35 mouse cellular contexts compared by ENCODE assay signal in the genomic region with DNA sequence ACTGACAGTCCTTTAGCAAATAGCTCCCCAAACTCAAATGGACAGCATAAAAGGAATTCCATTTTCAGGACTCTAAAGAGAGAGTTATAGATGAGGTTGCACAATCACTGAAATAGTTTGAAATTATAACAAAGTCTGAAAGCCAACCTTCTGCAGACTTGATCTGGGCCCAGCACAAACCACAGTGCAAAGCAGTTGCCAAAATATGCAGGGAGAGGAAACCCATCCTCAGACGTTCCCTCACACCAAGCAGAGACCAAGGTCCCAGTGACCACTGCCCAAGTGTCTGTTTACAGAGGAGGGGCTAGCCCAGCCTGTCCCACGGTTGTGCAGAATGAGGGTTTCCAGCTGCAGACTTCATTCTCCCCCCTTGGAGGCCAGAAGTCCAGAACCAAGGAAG. TPM values are rescaled to one million over a fixed set of nuclear protein-coding genes. Genes with fewer than 3 reads are reported as not detected.
DNase-seq lines count a peak whose midpoint lies in the region; ATAC-seq and TF ChIP-seq lines count a peak whose summit lies in the region.
"Had no signal": no experiment of that assay in that cellular context is flagged by ENCODE, and none has a peak within 500 bp of the region (broad histone marks: within the 10 kb centered on the region; RNA-seq: fewer than 3 reads in every experiment).

No protein-coding gene starts in this region.

- H3K9me3 ChIP-seq in embryonic facial prominence, embryonic 14.5 days (ENCODE audit: control insufficient read depth, low read length): no peaks in the 10 kb centered on the region
- no peaks in the 10 kb centered on the region for H3K9me3 ChIP-seq in embryonic facial prominence, embryonic 10.5 days
- no peaks in the 10 kb centered on the region for H3K9me3 ChIP-seq in lung, embryonic 16.5 days (ENCODE audit: control insufficient read depth, low read length)
- H3K9me3 ChIP-seq: hindbrain, embryonic 10.5 days; hindbrain, embryonic 15.5 days; limb, embryonic 13.5 days; midbrain, embryonic 10.5 days; midbrain, embryonic 15.5 days had no signal

- no peak for TF ChIP-seq POLR2A in myocyte (IDR thresholded peaks at IDR 0.05; ENCODE audit: insufficient read length, low read depth)

- 0 out of 2 replicates have a peak overlapping the region, but pooled peaks have one; percentile 0 for H3K27ac ChIP-seq in embryonic facial prominence, embryonic 14.5 days (replicated peaks; ENCODE audit: low read depth, low read length)
- no peak overlapping the region for H3K27ac ChIP-seq in embryonic facial prominence, embryonic 10.5 days (replicated peaks)
- H3K27ac ChIP-seq in lung, embryonic 16.5 days (ENCODE audit: low read length): no peak overlapping the region; the same call in 1 of the 2 replicates
- H3K27ac ChIP-seq: hindbrain, embryonic 10.5 days; hindbrain, embryonic 15.5 days; limb, embryonic 13.5 days; midbrain, embryonic 10.5 days; midbrain, embryonic 15.5 days had no signal

- H3K4me1 ChIP-seq in embryonic facial prominence, embryonic 14.5 days (ENCODE audit: control insufficient read depth, insufficient read depth, low read length): no peaks in the 10 kb centered on the region
- H3K4me1 ChIP-seq in embryonic facial prominence, embryonic 10.5 days: peaks cover 4% of the 10 kb centered on the region
- peaks cover 15% of the 10 kb centered on the region for H3K4me1 ChIP-seq in lung, embryonic 16.5 days (replicated peaks; ENCODE audit: control insufficient read depth, insufficient read depth, low read length)

- no peak overlapping the region for H3K4me2 ChIP-seq in embryonic facial prominence, embryonic 14.5 days (ENCODE audit: low read depth, low read length)
- no peak overlapping the region for H3K4me2 ChIP-seq in lung, embryonic 16.5 days (ENCODE audit: low read depth, low read length)
- no peak overlapping the region for H3K4me2 ChIP-seq in myocyte (ENCODE audit: low read depth)
- H3K4me2 ChIP-seq: hindbrain, embryonic 15.5 days; limb, embryonic 13.5 days; liver, embryonic 11.5 days; midbrain, embryonic 15.5 days had no signal

- no peak for ATAC-seq in embryonic facial prominence, embryonic 14.5 days (ENCODE audit: low read depth)
- peak; percentile 80 for ATAC-seq in lung, embryonic 16.5 days (ENCODE audit: low read depth)
- ATAC-seq: activated CD4-positive, CD25-positive, alpha-beta regulatory T cell, adult 4 months; CD4-positive, CD25-positive, alpha-beta regulatory T cell, adult 4 months; inflammation-experienced regulatory T-cells, adult 6 months; midbrain, embryonic 15.5 days had no signal

- no peak overlapping the region for H3ac ChIP-seq in myocyte (ENCODE audit: control insufficient read depth, insufficient read length)

- no peak overlapping the region for H3K9ac ChIP-seq in embryonic facial prominence, embryonic 14.5 days (ENCODE audit: low read depth, low read length)
- H3K9ac ChIP-seq in lung, embryonic 16.5 days (ENCODE audit: low read length): no peak overlapping the region
- H3K9ac ChIP-seq: hindbrain, embryonic 15.5 days; limb, embryonic 13.5 days; midbrain, embryonic 15.5 days had no signal

- 43% methylated on average over 2 of the region's 2 CpGs for WGBS in embryonic facial prominence, embryonic 14.5 days
- WGBS in embryonic facial prominence, embryonic 10.5 days: 58% methylated on average over 2 of the region's 2 CpGs
- WGBS in lung, embryonic 16.5 days: 11% methylated on average over 2 of the region's 2 CpGs

- 0 out of 2 replicates have a peak, but pooled peaks cover 5% of the 10 kb centered on the region for H3K36me3 ChIP-seq in embryonic facial prominence, embryonic 14.5 days (ENCODE audit: control insufficient read depth, insufficient read depth, low read length)
- H3K36me3 ChIP-seq in embryonic facial prominence, embryonic 10.5 days (replicated peaks): 0 out of 2 replicates have a peak, but pooled peaks cover 10% of the 10 kb centered on the region
- no peaks in the 10 kb centered on the region for H3K36me3 ChIP-seq in lung, embryonic 16.5 days (ENCODE audit: control insufficient read depth, insufficient read depth, low read length)
- no peaks in the 10 kb centered on the region for H3K36me3 ChIP-seq in myocyte (ENCODE audit: control insufficient read depth, insufficient read depth)
- H3K36me3 ChIP-seq: hindbrain, embryonic 10.5 days; hindbrain, embryonic 15.5 days; midbrain, embryonic 10.5 days had no signal

- H3K27me3 ChIP-seq in embryonic facial prominence, embryonic 14.5 days (replicated peaks; ENCODE audit: control insufficient read depth, insufficient read depth, low read length): no peaks in the 10 kb centered on the region
- no peaks in the 10 kb centered on the region for H3K27me3 ChIP-seq in embryonic facial prominence, embryonic 10.5 days (replicated peaks; ENCODE audit: low read depth, poor library complexity, severe bottlenecking)
- H3K27me3 ChIP-seq in lung, embryonic 16.5 days (ENCODE audit: control insufficient read depth, insufficient read depth, low read depth, low read length): no peaks in the 10 kb centered on the region
- H3K27me3 ChIP-seq in myocyte (ENCODE audit: control insufficient read depth, insufficient read depth, insufficient read length): no peaks in the 10 kb centered on the region
- H3K27me3 ChIP-seq: hindbrain, embryonic 15.5 days; limb, embryonic 13.5 days; midbrain, embryonic 15.5 days had no signal

- no peak overlapping the region for H3K4me3 ChIP-seq in embryonic facial prominence, embryonic 14.5 days (ENCODE audit: low read depth, low read length)
- no peak overlapping the region for H3K4me3 ChIP-seq in embryonic facial prominence, embryonic 10.5 days
- no peak overlapping the region for H3K4me3 ChIP-seq in lung, embryonic 16.5 days (ENCODE audit: low read length)
- H3K4me3 ChIP-seq in myocyte: no peak overlapping the region
- H3K4me3 ChIP-seq: hindbrain, embryonic 10.5 days; hindbrain, embryonic 15.5 days; limb, embryonic 13.5 days; midbrain, embryonic 10.5 days; midbrain, embryonic 15.5 days had no signal

- no peaks in the 10 kb centered on the region for H3K79me2 ChIP-seq in myocyte (ENCODE audit: control insufficient read depth, insufficient read depth)

- peak; percentile 32 for DNase-seq in embryonic facial prominence, embryonic 14.5 days (ENCODE audit: low spot score)
- no peak for DNase-seq in embryonic facial prominence, embryonic 10.5 days (ENCODE audit: low spot score)
- no peak for DNase-seq in lung, postnatal 25 days (ENCODE audit: low spot score)
- DNase-seq in adipocyte (ENCODE audit: low spot score): peak; percentile 50
- no peak for DNase-seq in adrenal gland, adult 2 months
- DNase-seq in gastrocnemius, postnatal 4 days (ENCODE audit: low spot score in 2 of 2): no peak
- DNase-seq: adrenal gland, postnatal 10 days; cerebellum, adult 8-10 months; cerebellum, postnatal 25 days; gastrocnemius, postnatal 10 days; heart, postnatal 14 days; kidney, adult 18-20 months; kidney, postnatal 10 days; layer of hippocampus, adult 9-11 months; right cerebral cortex, postnatal 4 days had no signal

TF ChIP-seq in myocyte, 11 proteins besides CTCF, POLR2A, EP300 and RAD21 (continues in another document):
- TF ChIP-seq CEBPB (IDR thresholded peaks at IDR 0.05; ENCODE audit: insufficient read depth, poor library complexity, severe bottlenecking): peak; percentile 60; the same call in 1 of the 2 replicates

RNA-seq across cellular contexts. Expression of a gene that starts 5.6 kb away (rescaled TPM):
- polyA plus RNA-seq in embryonic facial prominence, embryonic 14.5 days (2014; fragmentation: Nextera tagmentation; extraction: Ambion mirVana): 7.3 and 9.0 TPM in 2 replicates
- 5.1 and 5.5 TPM in 2 replicates for polyA plus RNA-seq in embryonic facial prominence, embryonic 10.5 days (2016; fragmentation: Nextera tagmentation; extraction: Ambion mirVana)
- polyA plus RNA-seq in lung, embryonic 16.5 days (2015; fragmentation: Nextera tagmentation; extraction: Ambion mirVana): 7.1 and 8.9 TPM in 2 replicates
- 11.6 TPM for polyA plus RNA-seq in myocyte (2012; fragmentation: generic; extraction: Trizol)
- total RNA-seq in adrenal gland, adult 2 months (2021): 10 to 100 TPM in 1 of 2 experiments, 1 to 10 TPM in 1; 7.6 to 13.0 TPM
- polyA plus RNA-seq in adrenal gland, adult 2 months (2012; rRNA removed): 18.5 and 21.7 TPM in 2 replicates
- total RNA-seq in gastrocnemius, postnatal 4 days (2021): 10 to 100 TPM; 14.4 to 14.8 TPM

RNA-seq across cellular contexts. Expression of a gene that starts 5.9 kb away (rescaled TPM):
- 23.4 and 25.4 TPM in 2 replicates for polyA plus RNA-seq in embryonic facial prominence, embryonic 14.5 days (2014; fragmentation: Nextera tagmentation; extraction: Ambion mirVana)
- polyA plus RNA-seq in embryonic facial prominence, embryonic 10.5 days (2016; fragmentation: Nextera tagmentation; extraction: Ambion mirVana): 18.5 and 21.6 TPM in 2 replicates
- polyA plus RNA-seq in lung, embryonic 16.5 days (2015; fragmentation: Nextera tagmentation; extraction: Ambion mirVana): 24.5 and 27.8 TPM in 2 replicates
- polyA plus RNA-seq in myocyte (2012; fragmentation: generic; extraction: Trizol): 12.5 TPM
- 10 to 100 TPM; 27.9 to 28.5 TPM for total RNA-seq in adrenal gland, adult 2 months (2021)
- 33.7 and 37.7 TPM in 2 replicates for polyA plus RNA-seq in adrenal gland, adult 2 months (2012; rRNA removed)
- 10 to 100 TPM; 14.6 to 14.7 TPM for total RNA-seq in gastrocnemius, postnatal 4 days (2021)

RNA-seq across cellular contexts. Expression of a gene that starts 30.5 kb away (rescaled TPM):
- 40.0 and 42.3 TPM in 2 replicates for polyA plus RNA-seq in embryonic facial prominence, embryonic 14.5 days (2014; fragmentation: Nextera tagmentation; extraction: Ambion mirVana)
- polyA plus RNA-seq in embryonic facial prominence, embryonic 10.5 days (2016; fragmentation: Nextera tagmentation; extraction: Ambion mirVana): 29.4 and 31.4 TPM in 2 replicates
- 37.4 and 42.5 TPM in 2 replicates for polyA plus RNA-seq in lung, embryonic 16.5 days (2015; fragmentation: Nextera tagmentation; extraction: Ambion mirVana)
- polyA plus RNA-seq in myocyte (2012; fragmentation: generic; extraction: Trizol): 22.3 TPM
- 10 to 100 TPM; 20.4 to 21.9 TPM for total RNA-seq in adrenal gland, adult 2 months (2021)
- polyA plus RNA-seq in adrenal gland, adult 2 months (2012; rRNA removed): 18.7 and 18.8 TPM in 2 replicates
- 10 to 100 TPM; 14.2 to 15.5 TPM for total RNA-seq in gastrocnemius, postnatal 4 days (2021)

RNA-seq across cellular contexts. Expression of a gene that starts 38.4 kb away (rescaled TPM):
- polyA plus RNA-seq in embryonic facial prominence, embryonic 14.5 days (2014; fragmentation: Nextera tagmentation; extraction: Ambion mirVana): 42.1 and 43.8 TPM in 2 replicates
- 55.6 and 56.8 TPM in 2 replicates for polyA plus RNA-seq in embryonic facial prominence, embryonic 10.5 days (2016; fragmentation: Nextera tagmentation; extraction: Ambion mirVana)
- 53.6 and 55.8 TPM in 2 replicates for polyA plus RNA-seq in lung, embryonic 16.5 days (2015; fragmentation: Nextera tagmentation; extraction: Ambion mirVana)
- polyA plus RNA-seq in myocyte (2012; fragmentation: generic; extraction: Trizol): 27.0 TPM
- total RNA-seq in adrenal gland, adult 2 months (2021): 10 to 100 TPM; 14.4 to 22.8 TPM
- 22.8 and 29.3 TPM in 2 replicates for polyA plus RNA-seq in adrenal gland, adult 2 months (2012; rRNA removed)
- 10 to 100 TPM; 36.7 to 38.8 TPM for total RNA-seq in gastrocnemius, postnatal 4 days (2021)

RNA-seq across cellular contexts. Expression of a gene that starts 38.6 kb away (rescaled TPM):
- 1.2 and 1.6 TPM in 2 replicates for polyA plus RNA-seq in embryonic facial prominence, embryonic 14.5 days (2014; fragmentation: Nextera tagmentation; extraction: Ambion mirVana)
- 0.09 TPM in 1 of 2 replicates, not detected in the other for polyA plus RNA-seq in embryonic facial prominence, embryonic 10.5 days (2016; fragmentation: Nextera tagmentation; extraction: Ambion mirVana)
- not detected in 2 replicates for polyA plus RNA-seq in lung, embryonic 16.5 days (2015; fragmentation: Nextera tagmentation; extraction: Ambion mirVana)
- polyA plus RNA-seq in myocyte (2012; fragmentation: generic; extraction: Trizol): 0.20 TPM
- not detected for total RNA-seq in adrenal gland, adult 2 months (2021)
- polyA plus RNA-seq in adrenal gland, adult 2 months (2012; rRNA removed): 0.19 and 0.20 TPM in 2 replicates
- total RNA-seq in gastrocnemius, postnatal 4 days (2021): 1 to 10 TPM; 3.6 to 5.1 TPM
- total RNA-seq: granulocyte monocyte progenitor cell, adult 5-6 weeks; left cerebral cortex, postnatal 14 days; megakaryocyte progenitor cell, adult 5-6 weeks; neutrophil, adult 5-6 weeks had no signal
- polyA plus RNA-seq: activated CD4-positive, CD25-positive, alpha-beta regulatory T cell, adult 4 months; CD4-positive, CD25-positive, alpha-beta regulatory T cell, adult 4 months; embryonic facial prominence, embryonic 11.5 days; forebrain, embryonic 11.5 days; inflammation-experienced regulatory T-cells, adult 6 months; liver, embryonic 11.5 days; liver, embryonic 16.5 days; neural tube, embryonic 11.5 days; spleen, adult 2 months had no signal

Comparison
In these comparisons a context has a peak if more than half of its experiments do, and no peak if none do; other contexts are left out.
1. DNase-seq: peak in embryonic facial prominence, embryonic 14.5 days (single experiment) and adipocyte (single experiment); none in embryonic facial prominence, embryonic 10.5 days (single experiment), lung, postnatal 25 days (single experiment), adrenal gland, adult 2 months (single experiment) and gastrocnemius, postnatal 4 days (0 of 2).